Mouse (Mus musculus): Measurements from ENCODE around the gene Gm10801.
"Not testable (repeated sequence)": the region's sequence is repeated elsewhere in the genome, so short reads cannot be mapped to it uniquely, and the experiment has no call there.

The Gm10801 gene

GRCm38 (mm10) chr2:98661937-98662336, at the start of gene Gm10801:
Gene Gm10801, plus strand, starts transcription at chr2:98662237.
- DNase-seq (ENCODE audit: low spot score) = not testable (repeated sequence)

GRCm38 (mm10) chr2:98667201-98667600, 5.2 kb downstream of the Gm10801 start, which contains the start of gene Gm10800:
Gene Gm10800, minus strand, starts transcription at chr2:98667301.
- not testable (repeated sequence) for DNase-seq (ENCODE audit: low spot score)

- DNase-seq (ENCODE audit: low spot score) = no peak
Measured at GRCm38 (mm10) chr2:98697533-98697932, 35.5 kb downstream of the Gm10801 start.
